Mouse (Mus musculus): ENCODE results near the gene Uspl1. TPM values are rescaled to one million over a fixed set of nuclear protein-coding genes. Genes with fewer than 3 reads are reported as not detected.
A peak's percentile ranks its signal among the peaks of the same experiment; 100 is the strongest.

Uspl1 gene
- polyA plus RNA-seq, 1 experiment from 2014 or later: 41.1 TPM

DNA sequence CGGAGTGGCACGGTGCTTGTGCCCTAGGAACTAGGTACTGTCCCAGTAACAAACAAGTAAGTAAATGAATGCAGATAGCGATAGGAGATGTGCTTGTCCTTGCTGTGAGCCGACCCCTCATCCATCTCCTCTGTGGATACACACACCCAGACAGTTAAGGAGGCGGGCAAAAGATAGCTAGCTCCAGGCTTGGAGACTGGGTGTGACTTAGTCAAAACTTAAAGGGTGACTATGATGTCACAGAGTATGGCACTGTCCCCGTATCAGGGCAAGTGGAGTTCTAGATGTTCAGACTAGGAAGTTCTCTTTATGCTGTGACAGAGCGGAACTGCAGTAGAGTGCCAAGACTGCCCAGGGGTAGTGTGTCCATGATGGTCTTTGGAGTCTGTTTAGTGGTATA is 37.5 kb upstream of the Uspl1 start:
- no peaks in the 10 kb centered on the region for H3K36me3 ChIP-seq (ENCODE audit: insufficient read depth, low read length)
- 86% methylated on average over 7 of the region's 7 CpGs for WGBS

DNA sequence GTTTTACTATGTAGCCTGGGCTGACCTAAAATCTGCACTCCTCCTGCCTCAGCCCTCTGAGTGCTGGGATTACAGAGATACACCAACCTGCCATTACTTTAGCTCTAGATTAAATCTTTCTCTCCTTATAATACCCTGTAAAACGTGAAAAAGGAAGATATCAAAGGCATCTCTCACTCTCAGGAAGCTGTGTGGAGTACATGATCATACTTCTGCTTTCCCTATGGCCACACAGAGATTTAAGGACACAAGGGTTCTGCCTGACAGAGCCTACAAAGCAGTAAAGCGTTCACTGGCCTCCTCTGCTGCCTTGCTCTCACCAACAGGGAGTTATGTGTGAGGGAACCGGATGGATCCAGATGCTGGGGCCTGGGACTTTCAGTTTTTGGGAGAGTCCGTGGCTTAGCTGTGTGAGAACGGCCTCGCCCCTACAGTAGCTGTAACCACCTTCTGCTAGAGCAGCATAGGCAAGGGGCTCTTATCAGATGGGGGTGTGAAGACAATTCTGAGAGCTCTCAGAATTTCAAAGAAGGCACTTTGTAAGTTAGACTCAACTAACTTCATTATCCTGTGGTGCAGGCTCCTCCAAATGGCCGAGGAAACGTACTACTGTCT is 36.7 kb upstream of the Uspl1 start:
- Histone ChIP-seq H3K9me3 (ENCODE audit: low read length) (no peaks in the 10 kb centered on the region), H3K4me3 (ENCODE audit: low read length) (no peak overlapping the region), H3K27ac (ENCODE audit: low read length) (no peak overlapping the region), H3K9ac (replicated peaks; ENCODE audit: low read length) (no peak overlapping the region), H3K27me3 (ENCODE audit: insufficient read depth, low read length) (no peaks in the 10 kb centered on the region), H3K4me1 (ENCODE audit: insufficient read depth, low read length) (peaks cover 6% of the 10 kb centered on the region), H3K4me2 (replicated peaks; ENCODE audit: low read depth, low read length) (no peak overlapping the region), H3K36me3 (ENCODE audit: insufficient read depth, low read length) (no peaks in the 10 kb centered on the region)
- WGBS: 74% methylated on average over 8 of the region's 8 CpGs
- no peak for ATAC-seq (ENCODE audit: low FRiP score, low TSS enrichment)

More for the DNA sequence above, 37.5 kb upstream of the Uspl1 start:
- H3K4me1 ChIP-seq (ENCODE audit: insufficient read depth, low read length): no peaks in the 10 kb centered on the region
- no peak for ATAC-seq (ENCODE audit: low FRiP score, low TSS enrichment)
- no peaks in the 10 kb centered on the region for H3K27me3 ChIP-seq (ENCODE audit: insufficient read depth, low read length)
- no peak overlapping the region for H3K4me3 ChIP-seq (ENCODE audit: low read length)
- H3K9ac ChIP-seq (replicated peaks; ENCODE audit: low read length): no peak overlapping the region
- H3K27ac ChIP-seq (ENCODE audit: low read length): no peak overlapping the region
- no peaks in the 10 kb centered on the region for H3K9me3 ChIP-seq (ENCODE audit: low read length)
- H3K4me2 ChIP-seq (replicated peaks; ENCODE audit: low read depth, low read length): no peak overlapping the region

DNA sequence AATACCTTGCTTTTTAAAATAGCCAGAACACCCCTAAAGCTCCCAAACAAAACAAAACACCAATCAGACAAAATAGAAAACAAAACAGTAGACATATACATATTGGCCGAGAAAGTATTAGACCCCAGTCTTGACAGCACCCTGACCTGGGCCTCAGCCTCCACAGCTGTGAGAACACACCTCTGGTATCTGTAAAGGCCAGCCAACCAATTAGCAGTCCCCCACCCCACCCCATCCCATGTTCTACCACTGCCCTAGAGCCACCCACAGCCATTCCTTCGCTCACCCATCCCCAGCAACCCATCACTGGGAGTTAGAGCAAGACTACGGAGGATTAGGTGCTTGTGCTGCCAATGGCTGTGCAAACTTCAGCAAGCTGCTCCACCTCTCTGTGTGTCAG is 33.3 kb upstream of the Uspl1 start:
- WGBS: 96% methylated on average over 3 of the region's 3 CpGs

DNA sequence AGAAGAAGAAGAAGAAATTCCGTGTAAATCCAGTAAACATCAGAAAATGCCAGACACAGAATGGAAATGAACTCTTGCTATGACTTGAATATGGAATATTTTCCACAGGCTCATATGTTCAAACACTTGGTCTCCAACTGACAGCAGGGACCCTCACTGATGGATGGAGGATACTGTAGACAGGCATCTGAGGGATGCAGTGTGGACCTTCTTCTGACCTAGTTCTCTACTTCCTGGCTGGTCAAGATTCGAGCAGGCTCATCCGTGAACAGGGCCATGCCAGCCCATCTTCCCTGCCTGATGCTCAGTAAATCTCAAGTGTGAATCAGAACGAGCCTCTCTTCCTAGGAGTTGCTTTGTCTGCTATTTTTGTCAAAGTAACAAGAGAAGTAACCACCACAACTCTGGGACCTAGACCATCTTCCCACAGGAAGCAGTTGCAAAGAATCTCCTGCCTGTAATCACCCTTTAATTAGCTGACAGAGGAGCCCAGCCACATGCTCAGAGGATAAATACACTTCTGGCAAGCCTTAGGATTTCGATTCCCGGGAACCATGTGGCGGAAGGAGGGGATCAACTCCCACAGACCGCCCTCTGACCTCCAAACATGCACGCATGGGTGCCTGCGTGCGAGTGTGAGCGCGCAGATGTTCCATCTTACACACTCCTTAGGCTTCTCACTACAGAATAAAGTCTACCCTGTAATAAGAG is 31.9 kb upstream of the Uspl1 start:
- H3K36me3 ChIP-seq (ENCODE audit: insufficient read depth, low read length): no peaks in the 10 kb centered on the region
- no peak overlapping the region for H3K4me3 ChIP-seq (ENCODE audit: low read length)
- H3K27ac ChIP-seq (ENCODE audit: low read length): peak overlapping the region; percentile 21
- H3K9me3 ChIP-seq (ENCODE audit: low read length): no peaks in the 10 kb centered on the region
- no peaks in the 10 kb centered on the region for H3K27me3 ChIP-seq (ENCODE audit: insufficient read depth, low read length)
- peaks cover 7% of the 10 kb centered on the region for H3K4me1 ChIP-seq (ENCODE audit: insufficient read depth, low read length)
- peak; percentile 81 for ATAC-seq (ENCODE audit: low FRiP score, low TSS enrichment)
- peak overlapping the region; percentile 32 for H3K4me2 ChIP-seq (replicated peaks; ENCODE audit: low read depth, low read length)
- no peak overlapping the region; the same call in 1 of the 2 replicates for H3K9ac ChIP-seq (replicated peaks; ENCODE audit: low read length)
- WGBS: 21% methylated on average over 13 of the region's 13 CpGs

More for the DNA sequence above, 33.3 kb upstream of the Uspl1 start:
- H3K4me3 ChIP-seq (ENCODE audit: low read length): no peak overlapping the region
- no peaks in the 10 kb centered on the region for H3K9me3 ChIP-seq (ENCODE audit: low read length)
- no peak for ATAC-seq (ENCODE audit: low FRiP score, low TSS enrichment)
- H3K27me3 ChIP-seq (ENCODE audit: insufficient read depth, low read length): no peaks in the 10 kb centered on the region
- H3K36me3 ChIP-seq (ENCODE audit: insufficient read depth, low read length): no peaks in the 10 kb centered on the region
- no peak overlapping the region for H3K9ac ChIP-seq (replicated peaks; ENCODE audit: low read length)
- H3K27ac ChIP-seq (ENCODE audit: low read length): no peak overlapping the region
- no peak overlapping the region for H3K4me2 ChIP-seq (replicated peaks; ENCODE audit: low read depth, low read length)
- H3K4me1 ChIP-seq (ENCODE audit: insufficient read depth, low read length): peaks cover 7% of the 10 kb centered on the region

DNA sequence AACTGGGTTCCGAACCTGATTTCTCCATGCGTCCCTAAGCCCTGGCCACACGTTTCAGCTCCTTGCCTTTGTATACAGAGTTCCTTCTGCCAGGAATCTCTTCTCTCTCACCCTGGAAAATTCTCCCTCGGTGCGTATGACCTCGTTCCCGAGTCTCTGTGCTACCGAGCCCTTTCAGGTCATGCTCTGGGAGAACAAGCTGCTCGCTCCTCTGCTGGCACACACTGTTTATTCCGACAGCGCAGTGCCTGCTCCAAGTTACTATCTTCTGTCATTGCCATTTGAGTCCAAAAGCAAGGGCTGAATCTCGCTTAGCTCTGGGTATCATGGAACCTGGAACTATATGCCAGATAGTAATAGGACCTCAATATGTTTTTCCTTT is 31.4 kb upstream of the Uspl1 start:
- Histone ChIP-seq H3K27ac (ENCODE audit: low read length) (peak overlapping the region; percentile 21), H3K9me3 (ENCODE audit: low read length) (no peaks in the 10 kb centered on the region), H3K36me3 (ENCODE audit: insufficient read depth, low read length) (no peaks in the 10 kb centered on the region), H3K4me3 (ENCODE audit: low read length) (no peak overlapping the region), H3K9ac (replicated peaks; ENCODE audit: low read length) (no peak overlapping the region; the same call in 1 of the 2 replicates), H3K27me3 (ENCODE audit: insufficient read depth, low read length) (no peaks in the 10 kb centered on the region), H3K4me1 (ENCODE audit: insufficient read depth, low read length) (peaks cover 7% of the 10 kb centered on the region), H3K4me2 (replicated peaks; ENCODE audit: low read depth, low read length) (peak overlapping the region; percentile 32)
- 27% methylated on average over 12 of the region's 12 CpGs for WGBS
- peak; percentile 53 for ATAC-seq (ENCODE audit: low FRiP score, low TSS enrichment)

DNA sequence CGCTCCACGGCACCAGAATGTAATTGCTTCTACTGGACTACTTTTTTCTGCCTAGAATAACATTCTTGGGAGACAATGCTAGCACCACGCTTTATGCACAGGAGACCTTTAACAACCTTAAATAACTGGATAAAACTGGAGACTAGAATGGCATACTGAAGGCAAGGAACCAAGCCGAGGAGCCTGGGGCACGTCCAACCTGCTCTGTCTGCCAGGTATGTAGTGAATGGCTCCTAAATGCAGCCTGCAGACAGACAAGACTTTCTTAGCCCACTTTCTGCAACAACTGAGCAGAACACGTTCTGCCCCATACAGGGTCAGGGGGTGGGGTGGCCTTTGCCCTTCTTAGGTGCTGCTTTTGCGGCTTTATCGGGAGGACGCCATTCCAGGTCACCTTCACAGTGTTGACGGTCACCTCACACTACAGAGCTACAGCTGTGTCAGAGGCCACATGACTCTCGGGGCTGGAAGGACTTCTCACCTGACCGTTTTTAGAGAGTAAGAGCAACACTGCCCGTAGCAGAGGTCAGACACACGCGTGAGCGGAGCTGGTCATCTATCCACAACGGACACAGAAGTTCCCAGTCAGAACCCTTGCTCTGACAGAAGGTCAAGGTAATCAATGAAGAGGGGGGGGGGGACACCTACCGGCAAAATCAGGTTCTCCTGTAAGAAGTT is 27.1 kb upstream of the Uspl1 start:
- H3K9ac ChIP-seq (replicated peaks; ENCODE audit: low read length): no peak overlapping the region
- no peaks in the 10 kb centered on the region for H3K36me3 ChIP-seq (ENCODE audit: insufficient read depth, low read length)
- no peak overlapping the region for H3K27ac ChIP-seq (ENCODE audit: low read length)
- H3K4me2 ChIP-seq (replicated peaks; ENCODE audit: low read depth, low read length): no peak overlapping the region
- no peak overlapping the region for H3K4me3 ChIP-seq (ENCODE audit: low read length)
- H3K27me3 ChIP-seq (ENCODE audit: insufficient read depth, low read length): no peaks in the 10 kb centered on the region
- no peaks in the 10 kb centered on the region for H3K9me3 ChIP-seq (ENCODE audit: low read length)
- no peak for ATAC-seq (ENCODE audit: low FRiP score, low TSS enrichment)
- peaks cover 5% of the 10 kb centered on the region for H3K4me1 ChIP-seq (ENCODE audit: insufficient read depth, low read length)
- 67% methylated on average over 18 of the region's 18 CpGs for WGBS

DNA sequence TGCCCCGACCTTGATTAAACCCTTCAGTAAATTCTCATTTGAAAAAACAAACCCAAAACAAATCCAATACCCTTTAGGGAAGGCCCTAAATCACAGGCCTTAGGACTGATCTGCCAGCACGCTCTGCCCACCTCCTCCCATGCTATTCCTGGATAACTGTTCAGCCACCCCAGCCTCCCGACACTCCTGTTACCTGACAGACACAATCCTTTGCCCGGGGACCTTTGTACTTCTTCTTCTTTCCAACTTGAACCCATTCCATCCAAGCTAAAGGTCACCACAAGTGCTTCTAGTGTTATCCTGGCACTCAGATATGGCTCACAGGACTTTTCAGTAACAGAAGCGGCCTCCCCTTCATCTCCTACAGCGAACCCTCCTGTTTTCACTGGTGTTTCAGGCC is 25.1 kb upstream of the Uspl1 start:
- ATAC-seq (ENCODE audit: low FRiP score, low TSS enrichment): no peak
- Histone ChIP-seq H3K36me3 (ENCODE audit: insufficient read depth, low read length) (no peaks in the 10 kb centered on the region), H3K27ac (ENCODE audit: low read length) (no peak overlapping the region), H3K4me1 (ENCODE audit: insufficient read depth, low read length) (no peaks in the 10 kb centered on the region), H3K9me3 (ENCODE audit: low read length) (no peaks in the 10 kb centered on the region), H3K4me3 (ENCODE audit: low read length) (no peak overlapping the region), H3K27me3 (ENCODE audit: insufficient read depth, low read length) (no peaks in the 10 kb centered on the region), H3K4me2 (replicated peaks; ENCODE audit: low read depth, low read length) (no peak overlapping the region), H3K9ac (replicated peaks; ENCODE audit: low read length) (no peak overlapping the region)
- WGBS: 81% methylated on average over 6 of the region's 6 CpGs

DNA sequence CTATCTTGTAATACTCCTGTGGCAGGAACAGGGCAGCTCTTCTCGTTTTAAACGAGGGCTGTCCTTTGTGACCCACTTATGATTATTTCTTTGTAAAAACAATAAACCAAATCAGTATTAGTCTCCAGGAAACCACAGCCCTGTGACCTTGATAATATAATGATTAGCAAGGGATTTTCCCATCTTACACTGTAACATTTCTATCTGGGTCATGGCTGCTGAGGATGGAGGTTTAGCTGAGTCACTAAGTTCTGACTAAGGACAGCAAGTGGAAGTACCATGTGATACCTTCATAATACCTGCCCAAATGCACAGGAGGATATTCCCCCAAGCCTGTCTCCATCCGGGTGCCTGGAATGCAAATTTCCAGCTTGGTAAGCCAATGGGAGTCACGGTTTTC is 23.7 kb upstream of the Uspl1 start:
- ATAC-seq (ENCODE audit: low FRiP score, low TSS enrichment): no peak
- H3K27me3 ChIP-seq (ENCODE audit: insufficient read depth, low read length): no peaks in the 10 kb centered on the region
- no peak overlapping the region for H3K4me3 ChIP-seq (ENCODE audit: low read length)
- H3K4me2 ChIP-seq (replicated peaks; ENCODE audit: low read depth, low read length): no peak overlapping the region
- H3K4me1 ChIP-seq (ENCODE audit: insufficient read depth, low read length): 0 out of 2 replicates have a peak, but pooled peaks cover 8% of the 10 kb centered on the region
- no peak overlapping the region for H3K27ac ChIP-seq (ENCODE audit: low read length)
- H3K36me3 ChIP-seq (ENCODE audit: insufficient read depth, low read length): no peaks in the 10 kb centered on the region
- no peaks in the 10 kb centered on the region for H3K9me3 ChIP-seq (ENCODE audit: low read length)
- WGBS: 70% methylated on average over 4 of the region's 4 CpGs
- no peak overlapping the region for H3K9ac ChIP-seq (replicated peaks; ENCODE audit: low read length)

DNA sequence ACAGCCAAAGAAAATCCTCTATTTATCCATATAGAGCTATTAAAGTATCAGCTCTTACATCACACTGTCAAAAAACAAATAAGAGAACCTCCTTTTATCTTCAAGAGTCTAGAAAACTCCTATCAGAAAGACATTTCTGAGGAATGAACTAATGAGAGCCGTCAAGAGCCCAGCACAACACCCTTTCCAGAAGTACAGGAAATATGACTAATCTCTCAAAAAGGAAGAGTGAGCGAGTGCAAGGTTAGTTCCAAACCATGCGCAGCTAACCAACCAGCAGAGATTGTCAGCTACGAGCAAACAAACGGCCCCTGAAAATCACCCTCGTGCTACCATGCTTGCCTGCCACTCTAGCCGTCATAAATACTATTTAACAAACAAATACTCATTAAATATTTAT is 21.3 kb upstream of the Uspl1 start:
- WGBS: 68% methylated on average over 7 of the region's 7 CpGs
- H3K4me1 ChIP-seq (ENCODE audit: insufficient read depth, low read length): 0 out of 2 replicates have a peak, but pooled peaks cover 8% of the 10 kb centered on the region

DNA sequence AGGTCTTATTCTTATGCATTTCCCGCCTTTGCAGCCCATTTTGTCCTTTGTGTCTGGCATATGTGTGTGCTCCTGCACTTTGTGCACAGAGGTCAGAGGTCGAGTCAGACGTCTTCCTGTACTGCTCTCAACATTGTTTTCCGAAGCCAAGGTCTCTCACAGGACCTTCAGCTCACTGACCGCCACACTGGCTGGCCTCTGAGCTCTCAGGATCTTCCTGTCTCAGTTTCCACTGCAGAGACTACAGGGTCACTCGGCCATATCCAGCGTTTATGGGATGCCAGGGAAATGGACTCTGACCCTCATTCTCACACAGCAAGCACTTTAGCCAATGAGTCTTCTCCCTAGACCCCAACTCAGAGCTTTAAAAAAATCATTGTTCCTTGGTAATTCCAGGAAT is 19.3 kb upstream of the Uspl1 start:
- Histone ChIP-seq H3K27me3 (ENCODE audit: insufficient read depth, low read length) (no peaks in the 10 kb centered on the region), H3K27ac (ENCODE audit: low read length) (no peak overlapping the region), H3K9ac (replicated peaks; ENCODE audit: low read length) (no peak overlapping the region), H3K4me3 (ENCODE audit: low read length) (no peak overlapping the region), H3K4me1 (ENCODE audit: insufficient read depth, low read length) (0 out of 2 replicates have a peak, but pooled peaks cover 8% of the 10 kb centered on the region), H3K4me2 (replicated peaks; ENCODE audit: low read depth, low read length) (no peak overlapping the region), H3K36me3 (ENCODE audit: insufficient read depth, low read length) (no peaks in the 10 kb centered on the region), H3K9me3 (ENCODE audit: low read length) (no peaks in the 10 kb centered on the region)
- ATAC-seq (ENCODE audit: low FRiP score, low TSS enrichment): peak; percentile 74
- 23% methylated on average over 7 of the region's 7 CpGs for WGBS

More for the DNA sequence above, 21.3 kb upstream of the Uspl1 start:
- no peak for ATAC-seq (ENCODE audit: low FRiP score, low TSS enrichment)
- no peaks in the 10 kb centered on the region for H3K9me3 ChIP-seq (ENCODE audit: low read length)
- no peaks in the 10 kb centered on the region for H3K27me3 ChIP-seq (ENCODE audit: insufficient read depth, low read length)
- H3K9ac ChIP-seq (replicated peaks; ENCODE audit: low read length): no peak overlapping the region
- H3K4me3 ChIP-seq (ENCODE audit: low read length): no peak overlapping the region
- no peaks in the 10 kb centered on the region for H3K36me3 ChIP-seq (ENCODE audit: insufficient read depth, low read length)
- no peak overlapping the region for H3K4me2 ChIP-seq (replicated peaks; ENCODE audit: low read depth, low read length)
- no peak overlapping the region for H3K27ac ChIP-seq (ENCODE audit: low read length)
